Mouse (Mus musculus) liver, embryonic 14.5 days (tissue): ENCODE measurements at regions not wholly inside any gene's neighbourhood (a gene's known extent, or its start where the extent isn't known, plus 50 kb on each side); places are given as distances from the start of the nearest gene placed in this dataset.

ENCODE experiments used
- ATAC-seq: fragments of 200-750 bp; cut with Nextera tagmentation; 2 replicates; pipeline ENCODE4 v1.8.0; 2017; ENCODE audit warnings: moderate number of reproducible peaks, mild to moderate bottlenecking, moderate library complexity; ENCODE audit not compliant: insufficient read depth
- DNase-seq, 3 experiments: peaks; one replicate each; pipeline ENCODE4 v3.0.0-alpha.2; 2012 to 2013; ENCODE audit warnings: low read depth in 3 of 3, low spot score in 3 of 3
- H3K27ac ChIP-seq: fragments of 300-500 bp; sonication (generic); 2 replicates; pipeline ENCODE4 v1.5.1; 2014; ENCODE audit warnings: moderate library complexity, mild to moderate bottlenecking, control low read depth, inconsistent platforms
- H3K27me3 ChIP-seq: fragments of 300-500 bp; sonication (generic); 2 replicates; pipeline ENCODE4 v1.6.1; 2014; ENCODE audit warnings: mild to moderate bottlenecking, low read length, moderate library complexity; ENCODE audit not compliant: control insufficient read depth, insufficient read depth
- H3K36me3 ChIP-seq: fragments of 300-500 bp; sonication (generic); replicated peaks from 2 replicates; pipeline ENCODE4 v1.6.1; 2014; ENCODE audit warnings: low read depth; ENCODE audit not compliant: control insufficient read depth, insufficient read depth
- H3K4me1 ChIP-seq, 2 experiments: fragments of 200-500 bp in 1 of 2; fragments of 300-500 bp in 1 of 2; sonication (generic) in 1 of 2; replicated peaks; 2 replicates each; pipeline ENCODE4 v1.6.1; 2012 to 2014; ENCODE audit warnings: antibody characterized with exemption in 1 of 2, inconsistent platforms in 1 of 2, low read length in 1 of 2; ENCODE audit not compliant: control insufficient read depth in 2 of 2, insufficient read depth in 2 of 2
- H3K4me2 ChIP-seq: fragments of 300-500 bp; sonication (generic); 2 replicates; pipeline ENCODE4 v1.6.1; 2014; ENCODE audit warnings: low read depth, mild to moderate bottlenecking, control low read depth, moderate library complexity
- H3K4me3 ChIP-seq, 2 experiments: fragments of 200-500 bp in 1 of 2; fragments of 300-500 bp in 1 of 2; sonication (generic) in 1 of 2; 2 replicates each; pipeline ENCODE4 v1.5.1; 2012 to 2014; ENCODE audit warnings: low read depth in 2 of 2, low read length in 2 of 2, mild to moderate bottlenecking in 2 of 2, control low read depth in 1 of 2, inconsistent platforms in 1 of 2, moderate library complexity in 1 of 2; ENCODE audit not compliant: insufficient read depth in 1 of 2
- H3K9ac ChIP-seq: fragments of 300-500 bp; sonication (generic); replicated peaks from 2 replicates; pipeline ENCODE4 v1.6.1; 2014; ENCODE audit warnings: mild to moderate bottlenecking, control low read depth, moderate library complexity
- H3K9me3 ChIP-seq: fragments of 300-500 bp; sonication (generic); 2 replicates; pipeline ENCODE4 v1.6.1; 2016; ENCODE audit warnings: low read length, mixed read lengths; ENCODE audit not compliant: control insufficient read depth
- CTCF ChIP-seq: IDR thresholded peaks from 2 replicates; pipeline ENCODE4 v1.5.1; 2016; ENCODE audit warnings: antibody characterized with exemption, low read depth, control low read depth
- EP300 ChIP-seq: IDR thresholded peaks from 2 replicates; pipeline ENCODE4 v1.6.1; 2016; ENCODE audit warnings: antibody characterized with exemption, low read depth
- WGBS: fragments of 180-500 bp; shearing (Covaris S2); extraction: QIAGEN DNeasy Blood & Tissue Kit; methylation state at CpG from one replicate; pipeline ENCODE4 v1.1.7; 2014; ENCODE audit not compliant: insufficient replicate concordance; 5-methylcytosine and 5-hydroxymethylcytosine counted together

DNA sequence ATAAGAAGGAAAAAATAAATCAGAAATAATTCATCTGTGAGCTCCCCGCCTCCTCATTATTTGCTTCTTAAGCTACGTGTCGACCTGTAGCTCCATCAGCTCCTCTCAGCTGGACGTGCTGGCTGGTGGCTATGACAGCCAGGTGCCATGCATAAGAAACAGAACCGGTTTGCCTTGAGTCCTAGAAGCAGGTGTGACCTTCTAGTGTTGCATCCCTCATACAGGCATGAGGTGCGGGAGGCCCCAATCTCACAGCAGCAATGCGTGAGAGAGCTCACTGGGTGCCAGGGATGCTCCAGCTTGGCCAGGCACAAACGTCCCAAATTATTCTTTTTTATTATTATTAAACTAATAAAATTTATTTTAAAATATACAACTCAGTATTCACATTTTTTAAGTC, 153.0 kb downstream of the Thbs2 start:
- no peak overlapping the region for H3K9ac ChIP-seq
- no peaks in the 10 kb centered on the region for H3K4me1 ChIP-seq
- H3K4me2 ChIP-seq = no peak overlapping the region
- no peaks in the 10 kb centered on the region for H3K36me3 ChIP-seq
- no peaks in the 10 kb centered on the region for H3K9me3 ChIP-seq
- H3K27me3 ChIP-seq = no peaks in the 10 kb centered on the region
- no peak for ATAC-seq
- TF ChIP-seq EP300 (no peak), CTCF (no peak)
- no peak overlapping the region for H3K27ac ChIP-seq
- WGBS = 55% methylated on average over 8 of the region's 8 CpGs
- H3K4me3 ChIP-seq = no peak overlapping the region
- DNase-seq = no peak

DNA sequence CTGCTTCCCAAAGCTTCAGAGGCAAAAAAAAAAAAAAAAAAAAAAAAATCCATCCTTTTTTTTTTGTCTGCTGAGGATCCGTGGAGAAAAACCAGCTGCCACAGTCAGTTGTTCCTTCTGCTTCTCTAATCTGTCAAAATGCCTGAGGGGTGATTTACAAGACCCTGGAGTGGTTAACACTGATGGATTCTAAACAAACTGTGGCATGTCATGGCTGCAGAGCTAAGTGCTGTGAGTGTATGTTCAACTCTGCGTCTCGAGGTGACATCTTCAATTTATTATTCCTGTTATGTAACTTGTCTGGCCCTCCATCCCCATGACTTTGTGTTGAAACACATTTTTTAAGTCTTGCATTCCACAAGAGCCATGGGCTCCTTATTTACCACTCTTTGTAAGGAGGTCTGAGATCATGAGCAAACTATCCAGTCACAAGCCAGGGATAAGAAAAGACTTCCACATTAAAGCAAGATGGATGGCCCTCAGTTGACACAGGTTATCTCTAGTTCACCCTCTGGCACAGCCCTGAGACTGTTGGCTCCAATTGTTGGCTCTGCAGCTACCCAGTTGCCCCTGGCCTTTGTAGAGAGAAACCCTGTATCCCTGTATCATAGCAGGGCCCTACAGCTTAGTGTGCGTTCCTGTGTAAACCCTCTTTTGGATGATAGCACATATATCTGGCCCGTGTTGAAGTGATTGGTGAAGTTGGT, 153.6 kb downstream of the Thbs2 start:
- H3K9me3 ChIP-seq = no peaks in the 10 kb centered on the region
- H3K4me1 ChIP-seq = no peaks in the 10 kb centered on the region
- H3K27me3 ChIP-seq = no peaks in the 10 kb centered on the region
- H3K36me3 ChIP-seq = no peaks in the 10 kb centered on the region
- ATAC-seq = no peak
- H3K27ac ChIP-seq = no peak overlapping the region
- 47% methylated on average over 5 of the region's 5 CpGs for WGBS
- no peak overlapping the region for H3K9ac ChIP-seq
- H3K4me2 ChIP-seq = no peak overlapping the region
- TF ChIP-seq EP300 = no peak
- no peak for TF ChIP-seq CTCF
- H3K4me3 ChIP-seq = no peak overlapping the region
- DNase-seq = no peak

DNA sequence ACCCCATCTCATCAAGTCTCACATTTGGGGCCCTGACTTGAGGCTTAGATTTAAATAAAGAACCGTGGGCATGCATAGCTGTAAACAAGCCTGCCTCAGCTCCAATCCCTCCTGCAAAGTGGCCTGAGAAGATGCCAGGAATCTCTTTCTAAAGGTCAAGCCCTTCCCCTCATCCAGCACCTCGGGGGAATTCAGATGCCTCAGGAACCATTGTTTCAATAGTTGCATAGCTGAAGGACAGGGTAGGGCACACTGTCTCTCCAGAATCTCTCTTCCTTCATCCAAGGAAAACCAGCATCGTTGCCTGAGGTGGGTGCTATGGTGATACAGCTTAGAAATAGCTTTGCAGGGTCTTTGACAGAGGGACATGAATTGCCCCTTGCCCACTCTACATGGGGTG, 154.4 kb downstream of the Thbs2 start:
- no peak overlapping the region for H3K4me2 ChIP-seq
- DNase-seq = no peak
- TF ChIP-seq EP300 = no peak
- no peak for TF ChIP-seq CTCF
- H3K9me3 ChIP-seq = no peaks in the 10 kb centered on the region
- ATAC-seq = no peak
- no peaks in the 10 kb centered on the region for H3K36me3 ChIP-seq
- H3K4me1 ChIP-seq = no peaks in the 10 kb centered on the region
- no peaks in the 10 kb centered on the region for H3K27me3 ChIP-seq
- H3K4me3 ChIP-seq = no peak overlapping the region
- H3K9ac ChIP-seq = no peak overlapping the region
- WGBS = 28% methylated on average over 3 of the region's 3 CpGs
- no peak overlapping the region for H3K27ac ChIP-seq

DNA sequence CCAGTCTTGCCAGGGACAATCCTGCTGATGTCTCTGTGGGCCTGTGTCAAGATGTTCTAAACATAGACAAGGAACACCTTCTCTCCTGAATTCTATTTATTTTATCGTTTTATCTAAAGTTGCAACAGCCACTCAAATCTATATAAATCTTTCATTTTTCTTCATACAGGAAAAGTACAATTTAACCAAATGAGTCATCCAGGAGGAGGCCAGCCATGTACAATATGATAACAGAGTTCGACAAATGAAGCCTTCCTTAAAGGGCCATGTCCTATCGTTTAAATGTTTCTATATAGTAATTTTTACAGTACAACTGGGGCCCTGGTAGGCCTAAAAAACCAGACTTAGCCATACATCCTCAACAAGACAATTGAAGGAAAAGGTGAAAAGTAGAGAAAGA, 154.8 kb downstream of the Thbs2 start:
- H3K9ac ChIP-seq = no peak overlapping the region
- 54% methylated on average over 3 of the region's 3 CpGs for WGBS
- H3K4me2 ChIP-seq = no peak overlapping the region
- no peak for TF ChIP-seq CTCF
- no peak for TF ChIP-seq EP300
- H3K9me3 ChIP-seq = no peaks in the 10 kb centered on the region
- ATAC-seq = no peak
- no peaks in the 10 kb centered on the region for H3K27me3 ChIP-seq
- no peaks in the 10 kb centered on the region for H3K4me1 ChIP-seq
- no peak overlapping the region for H3K27ac ChIP-seq
- no peak for DNase-seq
- H3K36me3 ChIP-seq = no peaks in the 10 kb centered on the region
- H3K4me3 ChIP-seq = no peak overlapping the region

GRCm38 (mm10) chr17:14538527-14538926, 155.5 kb downstream of the Thbs2 start:
- TF ChIP-seq EP300 (no peak), CTCF (no peak)

More at GRCm38 (mm10) chr17:14538527-14538926, 155.5 kb downstream of the Thbs2 start:
- no peaks in the 10 kb centered on the region for H3K9me3 ChIP-seq
- no peaks in the 10 kb centered on the region for H3K4me1 ChIP-seq
- no peak for DNase-seq
- 40% methylated on average over 3 of the region's 3 CpGs for WGBS
- no peaks in the 10 kb centered on the region for H3K27me3 ChIP-seq
- no peak overlapping the region for H3K9ac ChIP-seq
- H3K36me3 ChIP-seq = no peaks in the 10 kb centered on the region
- no peak overlapping the region for H3K4me2 ChIP-seq
- no peak overlapping the region for H3K4me3 ChIP-seq
- ATAC-seq = no peak
- H3K27ac ChIP-seq = no peak overlapping the region
